Mouse (Mus musculus) liver, postnatal 0 days (tissue): ENCODE data around the gene Egr4.

Source experiments
- CTCF ChIP-seq: sonication (generic); IDR thresholded peaks from 2 replicates; pipeline ENCODE4 v1.5.1; 2016; ENCODE audit warnings: antibody characterized with exemption, low read depth
- EP300 ChIP-seq: IDR thresholded peaks from 2 replicates; pipeline ENCODE4 v1.6.1; 2016; ENCODE audit warnings: antibody characterized with exemption, low read depth, mild to moderate bottlenecking

DNA sequence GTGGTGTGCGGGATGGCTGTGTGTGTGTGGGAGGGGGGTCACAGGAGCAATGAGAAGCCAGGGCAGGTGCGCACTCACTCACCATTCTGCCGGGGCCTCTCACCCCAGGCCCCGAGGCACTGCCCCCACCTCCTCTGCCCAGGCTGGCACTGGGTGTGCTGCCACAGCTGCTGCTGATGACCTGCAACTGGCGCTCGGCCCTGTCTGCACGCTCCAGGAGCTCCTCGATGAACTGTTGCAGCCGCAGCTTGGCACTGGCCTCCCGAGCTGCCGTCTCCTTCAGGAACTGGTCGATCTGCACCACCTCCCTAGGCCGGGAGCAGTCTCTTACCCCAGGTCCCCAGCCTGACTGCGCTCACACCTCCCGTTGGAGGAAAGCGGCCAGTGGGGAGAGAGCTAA lies 32.7 kb downstream of the Egr4 start:
- TF ChIP-seq CTCF (no peak), EP300 (no peak)
